Comparison of ENCODE assay signal across 26 mouse cellular contexts in genomic region chr13:112003445-112003844, GRCm38 (mm10).
DNase-seq lines count a peak whose midpoint lies in the region; ATAC-seq lines count a peak whose summit lies in the region.
"Had no signal": no experiment of that assay in that cellular context is flagged by ENCODE, and none has a peak within 500 bp of the region (broad histone marks: within the 10 kb centered on the region; RNA-seq: fewer than 3 reads in every experiment).

No protein-coding gene starts in this region.

- 46% methylated on average over 7 of the region's 7 CpGs for WGBS in kidney, embryonic 15.5 days
- WGBS in lung, embryonic 16.5 days: 48% methylated on average over 7 of the region's 7 CpGs

- H3K9ac ChIP-seq in kidney, embryonic 15.5 days: no peak overlapping the region
- no peak overlapping the region for H3K9ac ChIP-seq in lung, embryonic 16.5 days (ENCODE audit: low read length)
- H3K9ac ChIP-seq: embryonic facial prominence, embryonic 15.5 days; intestine, embryonic 15.5 days; limb, embryonic 12.5 days; midbrain, embryonic 12.5 days; neural tube, embryonic 12.5 days had no signal

- 0 out of 2 replicates have a peak overlapping the region, but pooled peaks have one; percentile 10 for H3K4me2 ChIP-seq in kidney, embryonic 15.5 days
- no peak overlapping the region for H3K4me2 ChIP-seq in lung, embryonic 16.5 days (ENCODE audit: low read depth, low read length)
- H3K4me2 ChIP-seq: embryonic facial prominence, embryonic 15.5 days; intestine, embryonic 15.5 days; limb, embryonic 12.5 days; midbrain, embryonic 12.5 days; neural tube, embryonic 12.5 days had no signal

- peak; percentile 23 for DNase-seq in heart, adult 8-10 months (ENCODE audit: low spot score)
- DNase-seq in heart, postnatal 4 days: no peak
- DNase-seq in kidney, adult 11 months: no peak
- no peak for DNase-seq in lung, postnatal 36 days
- DNase-seq in retina, embryonic 14.5 days (ENCODE audit: low spot score): no peak
- DNase-seq: adrenal gland, adult 2 months; adrenal gland, postnatal 36 days; cerebellum, adult 8-10 months; gastrocnemius, postnatal 36 days; kidney, adult 8-10 months; kidney, postnatal 25 days; right cerebral cortex, postnatal 4 days had no signal

- no peaks in the 10 kb centered on the region for H3K9me3 ChIP-seq in kidney, embryonic 15.5 days (replicated peaks)
- no peaks in the 10 kb centered on the region for H3K9me3 ChIP-seq in lung, embryonic 16.5 days (ENCODE audit: control insufficient read depth, low read length)
- H3K9me3 ChIP-seq: embryonic facial prominence, embryonic 10.5 days; embryonic facial prominence, embryonic 15.5 days; intestine, embryonic 15.5 days; limb, embryonic 12.5 days; megakaryocyte, embryonic 14.5 days; midbrain, embryonic 12.5 days; neural tube, embryonic 12.5 days had no signal

- no peaks in the 10 kb centered on the region for H3K27me3 ChIP-seq in kidney, embryonic 15.5 days
- no peaks in the 10 kb centered on the region for H3K27me3 ChIP-seq in lung, embryonic 16.5 days (ENCODE audit: control insufficient read depth, insufficient read depth, low read depth, low read length)
- H3K27me3 ChIP-seq: CH12.LX; embryonic facial prominence, embryonic 15.5 days; intestine, embryonic 15.5 days; midbrain, embryonic 12.5 days; neural tube, embryonic 12.5 days had no signal

- peaks cover 41% of the 10 kb centered on the region for H3K4me1 ChIP-seq in kidney, embryonic 15.5 days
- H3K4me1 ChIP-seq in lung, embryonic 16.5 days (replicated peaks; ENCODE audit: control insufficient read depth, insufficient read depth, low read length): peaks cover 42% of the 10 kb centered on the region
- peaks cover 40% of the 10 kb centered on the region for H3K4me1 ChIP-seq in brown adipose tissue, adult 24 weeks (ENCODE audit: control insufficient read depth, insufficient read depth, insufficient read length, low read length)

- ATAC-seq in kidney, embryonic 15.5 days (replicated peaks; ENCODE audit: low FRiP score): no peak
- ATAC-seq in lung, embryonic 16.5 days (ENCODE audit: low read depth): no peak
- ATAC-seq: forebrain, embryonic 14.5 days had no signal

- H3K27ac ChIP-seq in kidney, embryonic 15.5 days: peak overlapping the region; percentile 83; the same call in 1 of the 2 replicates
- H3K27ac ChIP-seq in lung, embryonic 16.5 days (ENCODE audit: low read length): peak overlapping the region; percentile 81; the same call in 1 of the 2 replicates
- peak overlapping the region; percentile 83 for H3K27ac ChIP-seq in brown adipose tissue, adult 24 weeks (replicated peaks; ENCODE audit: low read depth, low read length)
- H3K27ac ChIP-seq: embryonic facial prominence, embryonic 10.5 days; embryonic facial prominence, embryonic 15.5 days; intestine, embryonic 15.5 days; left cerebral cortex, adult 2 months; limb, embryonic 12.5 days; midbrain, embryonic 12.5 days; neural tube, embryonic 12.5 days had no signal

- H3K4me3 ChIP-seq in kidney, embryonic 15.5 days (replicated peaks): no peak overlapping the region
- no peak overlapping the region for H3K4me3 ChIP-seq in lung, embryonic 16.5 days (ENCODE audit: low read length)
- no peak overlapping the region for H3K4me3 ChIP-seq in brown adipose tissue, adult 24 weeks (ENCODE audit: insufficient read depth, low read depth, low read length)
- H3K4me3 ChIP-seq: embryonic facial prominence, embryonic 10.5 days; embryonic facial prominence, embryonic 15.5 days; intestine, embryonic 15.5 days; left cerebral cortex, adult 2 months; limb, embryonic 12.5 days; megakaryocyte, embryonic 14.5 days; midbrain, embryonic 12.5 days; myocyte; neural tube, embryonic 12.5 days had no signal

- H3K36me3 ChIP-seq in kidney, embryonic 15.5 days: no peaks in the 10 kb centered on the region
- no peaks in the 10 kb centered on the region for H3K36me3 ChIP-seq in lung, embryonic 16.5 days (ENCODE audit: control insufficient read depth, insufficient read depth, low read length)
- H3K36me3 ChIP-seq: embryonic facial prominence, embryonic 10.5 days; embryonic facial prominence, embryonic 15.5 days; intestine, embryonic 15.5 days; limb, embryonic 12.5 days; midbrain, embryonic 12.5 days; neural tube, embryonic 12.5 days had no signal
